Mouse (Mus musculus): ENCODE measurements around the gene Mrpl55.
A peak's percentile ranks its signal among the peaks of the same experiment; 100 is the strongest.

GRCm38 (mm10) chr11:59208153-59208831, 6.0 kb downstream of the Mrpl55 start, which contains the start of gene 2310033P09Rik:
- TF ChIP-seq EP300 (IDR thresholded peaks at IDR 0.05; ENCODE audit: insufficient read depth, low read depth, low read length) (peak; percentile 67), POLR2A (IDR thresholded peaks at IDR 0.05; ENCODE audit: insufficient read depth, low read depth, low read length) (peak; percentile 96), CTCF (IDR thresholded peaks at IDR 0.05) (no peak)

Data from heart, adult 2 months (tissue).